Mouse (Mus musculus) MEL-GATA-1-ER (cell line): ENCODE data around the gene Tmem72.

ENCODE experiments used
- DNase-seq: peaks from one replicate; pipeline ENCODE4 v3.0.0-alpha.2; 2012; ENCODE audit warnings: low read depth; ENCODE audit errors: extremely low read depth

Tmem72 gene

GRCm38 (mm10) chr6:116650406-116650805 is 66.3 kb downstream of the Tmem72 start, which contains the start of gene Depp1:
Gene Depp1 (plus strand): TSS chr6:116650609.
- DNase-seq = no peak

DNA sequence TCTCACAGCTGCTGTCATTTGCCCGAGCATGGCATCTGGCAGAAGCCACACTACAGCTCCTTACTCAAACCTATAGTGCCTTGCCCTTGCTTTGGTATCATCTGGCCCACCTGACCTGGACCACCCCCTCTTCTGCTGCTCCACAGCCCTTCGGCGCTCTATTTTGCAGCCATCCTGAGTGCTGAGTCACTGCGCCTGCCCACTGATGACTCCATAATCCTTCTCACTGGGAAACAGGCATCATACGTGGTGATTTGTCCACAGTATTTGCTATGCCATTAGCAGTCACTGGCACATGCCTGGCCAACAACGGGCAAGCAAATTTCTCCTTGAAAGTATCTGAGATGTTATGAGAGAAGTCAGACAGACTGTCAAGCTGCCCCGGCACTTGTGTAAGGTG is 66.9 kb downstream of the Tmem72 start:
- DNase-seq = no peak

DNA sequence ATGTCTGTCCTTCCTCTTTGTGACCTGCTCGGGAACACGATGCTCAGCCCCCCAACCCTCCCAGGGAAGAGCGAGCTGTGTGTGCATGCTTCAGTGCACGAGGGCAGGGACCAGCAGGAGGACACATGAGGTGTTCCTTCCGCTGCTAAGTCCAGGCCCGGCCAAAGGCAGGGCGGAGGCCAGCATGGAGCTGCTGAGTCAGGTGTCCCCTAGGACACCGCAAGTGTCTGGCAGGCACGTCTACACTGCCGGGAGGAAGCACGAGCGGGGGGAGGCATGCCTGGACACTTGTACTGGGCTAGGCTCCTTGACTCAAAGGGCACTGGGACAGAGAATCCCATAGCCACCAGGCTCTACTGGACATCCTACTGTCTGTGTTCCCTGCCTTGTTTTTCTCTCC is 69.0 kb downstream of the Tmem72 start:
- no peak for DNase-seq

- no peak for DNase-seq
These were observed 72.4 kb downstream of the Tmem72 start for GRCm38 (mm10) chr6:116644335-116644734.

DNA sequence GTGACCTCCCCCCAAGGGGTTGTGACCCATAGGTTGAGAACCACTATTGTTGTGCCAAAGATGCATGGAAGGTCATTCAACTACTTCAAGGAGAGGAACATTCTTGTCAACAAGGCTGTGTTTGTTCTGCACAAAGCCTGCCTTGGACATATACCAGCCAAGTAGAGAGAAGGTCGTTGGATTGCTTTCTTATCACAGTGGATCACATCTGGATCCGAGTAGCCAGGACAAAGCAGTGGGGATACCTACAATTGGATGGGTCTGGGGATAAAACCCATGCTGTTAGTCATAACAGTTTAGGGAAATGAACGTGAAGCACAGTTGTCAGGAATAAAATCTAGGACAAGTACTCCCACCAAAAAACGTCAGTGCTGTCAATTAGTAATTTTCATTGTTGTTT is 72.8 kb downstream of the Tmem72 start:
- no peak for DNase-seq

- DNase-seq = no peak
These were observed 73.8 kb downstream of the Tmem72 start for GRCm38 (mm10) chr6:116642942-116643341.

GRCm38 (mm10) chr6:116639663-116640062 is 77.0 kb downstream of the Tmem72 start:
- DNase-seq = no peak

- DNase-seq = no peak
These were observed 77.8 kb downstream of the Tmem72 start for GRCm38 (mm10) chr6:116638871-116639270.

DNA sequence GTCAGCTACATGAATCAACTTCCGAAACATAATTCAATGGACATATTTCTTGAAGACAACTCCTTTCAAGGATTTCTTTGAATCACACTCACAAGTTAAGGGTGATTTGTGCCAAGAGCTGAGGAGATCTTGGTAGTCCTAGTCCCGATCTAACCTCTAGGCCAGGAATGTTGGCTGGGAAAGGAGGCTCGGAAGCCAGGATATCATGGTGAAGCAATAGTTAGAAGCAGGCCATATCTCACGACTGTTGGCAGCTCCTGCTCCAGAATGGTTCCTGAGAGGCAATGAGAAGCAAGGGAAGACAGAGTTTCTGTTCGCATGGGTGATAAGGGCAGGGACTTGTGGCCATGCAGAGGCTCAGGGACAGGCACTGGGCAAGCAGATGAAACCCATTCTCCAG is 79.2 kb downstream of the Tmem72 start:
- DNase-seq = no peak

DNA sequence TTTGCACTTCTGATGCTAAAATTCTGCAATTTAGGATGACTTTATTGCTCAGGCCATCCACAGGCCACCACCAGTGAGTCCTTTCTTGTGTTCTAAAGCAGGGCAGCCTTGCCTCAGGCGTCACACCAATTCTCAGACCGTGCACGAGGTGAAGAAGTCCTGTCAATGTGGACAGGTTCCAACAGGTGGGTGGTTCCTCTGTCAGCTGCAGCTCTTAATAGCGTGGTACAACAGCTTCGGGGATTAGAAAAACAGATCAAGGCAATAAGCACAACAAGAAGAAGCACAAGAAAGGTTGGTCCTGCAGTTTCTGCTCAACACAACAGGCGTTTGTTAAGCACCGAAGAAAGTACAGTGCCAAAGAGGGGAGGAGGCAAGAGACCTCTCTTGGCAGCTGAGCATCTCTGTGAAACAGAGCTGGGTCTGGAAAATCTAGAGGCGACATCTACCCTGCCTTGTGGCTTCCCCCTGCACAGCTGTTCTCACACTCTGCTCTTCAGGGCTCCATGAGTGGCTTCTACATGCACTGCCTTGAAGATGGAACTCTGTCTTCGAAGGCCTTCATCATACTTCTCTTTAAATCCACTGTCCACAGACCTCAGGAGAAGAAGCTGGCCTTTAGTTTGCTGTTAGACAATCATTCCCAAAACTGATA is 80.0 kb downstream of the Tmem72 start:
- no peak for DNase-seq

GRCm38 (mm10) chr6:116635251-116636180 is 81.2 kb downstream of the Tmem72 start:
- no peak for DNase-seq

- no peak for DNase-seq
These were observed 82.7 kb downstream of the Tmem72 start for GRCm38 (mm10) chr6:116633741-116634695.

DNA sequence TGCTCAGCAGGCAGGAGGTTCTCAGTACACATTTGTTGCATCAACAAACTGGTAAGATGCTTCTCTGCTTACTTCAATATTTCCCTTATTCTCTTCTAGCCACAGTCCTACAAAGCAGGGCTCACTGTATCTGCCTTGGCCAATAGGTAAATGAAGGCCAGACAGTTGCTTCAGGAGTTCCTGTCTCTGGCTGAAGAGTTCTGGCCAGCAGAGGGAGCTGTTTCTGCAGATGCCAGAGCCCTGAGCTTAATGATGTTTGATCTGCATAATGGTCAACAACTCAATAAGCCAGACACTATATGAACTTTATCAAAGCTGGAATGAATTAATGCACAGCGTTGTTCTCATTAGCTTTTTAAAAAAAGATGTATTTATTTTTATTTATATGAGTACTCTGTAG is 84.6 kb downstream of the Tmem72 start:
- DNase-seq = peak; percentile 6

DNA sequence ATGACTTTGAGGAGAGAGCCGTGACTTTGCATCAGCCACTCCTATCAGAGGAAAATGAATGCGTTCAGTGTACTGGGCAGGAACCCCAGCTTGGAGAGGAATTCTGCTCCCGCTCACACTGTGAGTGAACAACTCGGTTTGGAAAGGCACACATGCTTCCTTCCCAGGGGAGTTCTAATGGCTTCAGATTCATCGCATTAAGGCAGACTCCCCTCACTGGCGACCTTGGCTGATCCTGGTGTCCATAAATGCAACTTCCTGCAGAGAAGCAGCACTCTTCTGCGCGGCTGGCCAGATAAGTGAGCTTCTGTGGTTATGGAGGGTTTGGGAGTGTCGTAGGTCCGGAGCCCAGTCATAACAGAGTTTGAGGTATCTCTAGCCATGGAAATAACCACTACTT is 86.9 kb downstream of the Tmem72 start:
- DNase-seq = no peak
